Mouse (Mus musculus) forebrain, postnatal 0 days (tissue): Measurements from ENCODE around the gene Rbsn. TPM values are rescaled to one million over a fixed set of nuclear protein-coding genes. Genes with fewer than 3 reads are reported as not detected.

Source experiments
- ATAC-seq: fragments of 200-750 bp; cut with Nextera tagmentation; 2 replicates; pipeline ENCODE4 v1.8.0; 2017; ENCODE audit warnings: mild to moderate bottlenecking, moderate library complexity
- DNase-seq: peaks from one replicate; pipeline ENCODE4 v3.0.0-alpha.2; 2015
- H3K27ac ChIP-seq: fragments of 300-500 bp; sonication (generic); 2 replicates; pipeline ENCODE4 v1.5.1; 2014; ENCODE audit warnings: low read depth, mild to moderate bottlenecking, antibody characterized with exemption, low read length, moderate library complexity, mixed read lengths
- H3K27me3 ChIP-seq: fragments of 300-500 bp; sonication (generic); 2 replicates; pipeline ENCODE4 v1.6.1; 2014; ENCODE audit warnings: mild to moderate bottlenecking, low read length, mixed read lengths; ENCODE audit not compliant: insufficient read depth
- H3K36me3 ChIP-seq: fragments of 300-500 bp; sonication (generic); 2 replicates; pipeline ENCODE4 v1.6.1; 2014; ENCODE audit warnings: mild to moderate bottlenecking, moderate library complexity; ENCODE audit not compliant: insufficient read depth
- H3K4me1 ChIP-seq: fragments of 300-500 bp; sonication (generic); 2 replicates; pipeline ENCODE4 v1.6.1; 2014; ENCODE audit warnings: antibody characterized with exemption; ENCODE audit not compliant: insufficient read depth
- H3K4me2 ChIP-seq: fragments of 300-500 bp; sonication (generic); 2 replicates; pipeline ENCODE4 v1.6.1; 2014; ENCODE audit warnings: low read depth, mild to moderate bottlenecking, moderate library complexity
- H3K4me3 ChIP-seq: fragments of 300-500 bp; sonication (generic); 2 replicates; pipeline ENCODE4 v1.5.1; 2014; ENCODE audit warnings: low read depth, low read length, mixed read lengths
- H3K9ac ChIP-seq: fragments of 300-500 bp; sonication (generic); 2 replicates; pipeline ENCODE4 v1.6.1; 2014; ENCODE audit warnings: mild to moderate bottlenecking
- H3K9me3 ChIP-seq: fragments of 300-500 bp; sonication (generic); 2 replicates; pipeline ENCODE4 v1.6.1; 2016; ENCODE audit warnings: low read length
- CTCF ChIP-seq: sonication (generic); IDR thresholded peaks from 2 replicates; pipeline ENCODE4 v1.5.1; 2016; ENCODE audit warnings: antibody characterized with exemption, control low read depth, low read depth
- WGBS: fragments of 180-500 bp; shearing (Covaris S2); extraction: QIAGEN DNeasy Blood & Tissue Kit; methylation state at CpG from one replicate; pipeline ENCODE4 v1.1.7; 2014; 5-methylcytosine and 5-hydroxymethylcytosine counted together
- polyA plus RNA-seq: library from polyadenylated mRNA; unstranded; fragments of >200 nt; fragmentation: Nextera tagmentation; extraction: Ambion mirVana; gene quantifications from 2 replicates; pipeline ENCODE4 v1.2.1, GENCODE M21; 2015
- total RNA-seq: library from RNA; depleted of rRNA; stranded (reverse); fragments of >200 nt; gene quantifications from 2 replicates; pipeline ENCODE4 v1.2.3, GENCODE M21; 2014; rRNA removed

Gene Rbsn
- total RNA-seq (45.2 and 68.9 TPM in 2 replicates), polyA plus RNA-seq (27.1 and 30.7 TPM in 2 replicates)

- Histone ChIP-seq H3K27ac (peak within 1 kb of the TSS; percentile 91), H3K4me2 (peak within 1 kb of the TSS; percentile 87), H3K9me3 (no peaks in the 10 kb centered on the region), H3K4me3 (peak within 1 kb of the TSS; percentile 89), H3K9ac (peak within 1 kb of the TSS; percentile 82), H3K36me3 (peaks cover 12% of the 10 kb centered on the region), H3K27me3 (no peaks in the 10 kb centered on the region), H3K4me1 (peaks cover 10% of the 10 kb centered on the region; the same call in 1 of the 2 replicates)
- 13% methylated on average over 35 of the region's 35 CpGs for WGBS
- TF ChIP-seq CTCF: peak; percentile 46
- ATAC-seq: peak; percentile 99
- peak; percentile 96 for DNase-seq
Observed at GRCm38 (mm10) chr6:92214773-92215449, at the start of gene Rbsn. TSS of gene Rbsn (minus strand) at chr6:92214925.

- H3K27me3 ChIP-seq: no peaks in the 10 kb centered on the region; the same call in 1 of the 2 replicates
- WGBS: 69% methylated on average over 4 of the region's 4 CpGs
- H3K9me3 ChIP-seq: no peaks in the 10 kb centered on the region
- ATAC-seq (no peak), DNase-seq (no peak)
- no peak overlapping the region for H3K9ac ChIP-seq
- no peaks in the 10 kb centered on the region for H3K36me3 ChIP-seq
- H3K4me3 ChIP-seq: no peak overlapping the region
- no peak overlapping the region for H3K27ac ChIP-seq
- no peaks in the 10 kb centered on the region for H3K4me1 ChIP-seq
- no peak overlapping the region for H3K4me2 ChIP-seq
- no peak for TF ChIP-seq CTCF
Observed at GRCm38 (mm10) chr6:92261162-92261843, 46.6 kb upstream of the Rbsn start.

GRCm38 (mm10) chr6:92255346-92255745 is 40.6 kb upstream of the Rbsn start:
- no peak overlapping the region for H3K9ac ChIP-seq

GRCm38 (mm10) chr6:92253253-92253870 is 38.6 kb upstream of the Rbsn start:
- H3K9me3 ChIP-seq: peaks cover 7% of the 10 kb centered on the region; the same call in 1 of the 2 replicates
- ATAC-seq: no peak
- no peaks in the 10 kb centered on the region for H3K36me3 ChIP-seq
- no peak overlapping the region for H3K27ac ChIP-seq
- no peaks in the 10 kb centered on the region for H3K4me1 ChIP-seq
- no peak for DNase-seq
- 77% methylated on average over 3 of the region's 3 CpGs for WGBS
- TF ChIP-seq CTCF: no peak
- H3K4me2 ChIP-seq: no peak overlapping the region
- H3K9ac ChIP-seq: no peak overlapping the region
- no peaks in the 10 kb centered on the region for H3K27me3 ChIP-seq
- H3K4me3 ChIP-seq: no peak overlapping the region

More at GRCm38 (mm10) chr6:92255346-92255745, 40.6 kb upstream of the Rbsn start:
- no peak for DNase-seq
- no peaks in the 10 kb centered on the region for H3K36me3 ChIP-seq
- H3K4me2 ChIP-seq: no peak overlapping the region
- no peaks in the 10 kb centered on the region; the same call in 1 of the 2 replicates for H3K27me3 ChIP-seq
- TF ChIP-seq CTCF: no peak
- H3K4me3 ChIP-seq: no peak overlapping the region
- H3K27ac ChIP-seq: no peak overlapping the region
- no peaks in the 10 kb centered on the region for H3K4me1 ChIP-seq
- H3K9me3 ChIP-seq: peaks cover 7% of the 10 kb centered on the region; the same call in 1 of the 2 replicates
- ATAC-seq: no peak

- H3K27ac ChIP-seq: no peak overlapping the region
- no peak overlapping the region for H3K4me2 ChIP-seq
- H3K4me1 ChIP-seq: no peaks in the 10 kb centered on the region
- no peak for TF ChIP-seq CTCF
- H3K9ac ChIP-seq: no peak overlapping the region
- no peak for DNase-seq
- H3K27me3 ChIP-seq: peaks cover 15% of the 10 kb centered on the region
- no peaks in the 10 kb centered on the region for H3K9me3 ChIP-seq
- H3K36me3 ChIP-seq: no peaks in the 10 kb centered on the region
- no peak for ATAC-seq
- H3K4me3 ChIP-seq: no peak overlapping the region
- 5% methylated on average over 7 of the region's 7 CpGs for WGBS
Observed at GRCm38 (mm10) chr6:92247215-92247919, 32.6 kb upstream of the Rbsn start.

GRCm38 (mm10) chr6:92246335-92246734 is 31.6 kb upstream of the Rbsn start:
- no peaks in the 10 kb centered on the region for H3K4me1 ChIP-seq
- no peak for TF ChIP-seq CTCF
- ATAC-seq (no peak), DNase-seq (no peak)
- H3K27me3 ChIP-seq: peaks cover 15% of the 10 kb centered on the region
- no peak overlapping the region for H3K4me2 ChIP-seq
- no peaks in the 10 kb centered on the region for H3K36me3 ChIP-seq
- H3K27ac ChIP-seq: no peak overlapping the region
- H3K9me3 ChIP-seq: no peaks in the 10 kb centered on the region
- H3K9ac ChIP-seq: no peak overlapping the region
- 3% methylated on average over 3 of the region's 3 CpGs for WGBS
- H3K4me3 ChIP-seq: no peak overlapping the region
